Mouse (Mus musculus) small intestine, adult 2 months (tissue): Measurements from ENCODE around the gene Mapkapk2.

ENCODE experiments used
- CTCF ChIP-seq: fragments of 200-500 bp; IDR thresholded peaks from 2 replicates; pipeline ENCODE4 v1.5.1; 2012; ENCODE audit warnings: low read depth, mild to moderate bottlenecking, control low read depth, inconsistent platforms, low read length, moderate library complexity, mixed read lengths; ENCODE audit not compliant: insufficient replicate concordance, insufficient read length; ENCODE audit errors: extremely low read depth
- POLR2A ChIP-seq: fragments of 200-500 bp; IDR thresholded peaks from 2 replicates; pipeline ENCODE4 v1.6.1; 2012; ENCODE audit warnings: low read depth, mild to moderate bottlenecking, control low read depth, inconsistent platforms, low read length, moderate library complexity

GRCm38 (mm10) chr1:131024900-131025842, 72.5 kb downstream of the Mapkapk2 start:
- TF ChIP-seq POLR2A (no peak), CTCF (no peak)
